Mouse (Mus musculus) frontal cortex, postnatal 36 days (tissue): ENCODE data around the gene Krtcap2.

ENCODE experiments used
- DNase-seq, 2 experiments: peaks; one replicate each; pipeline ENCODE4 v3.0.0; 2022; ENCODE audit warnings: low spot score in 2 of 2

The Krtcap2 gene

GRCm38 (mm10) chr3:89225918-89226317 lies 19.8 kb upstream of the Krtcap2 start:
- peak in 1 of 2 experiments; percentile 60 for DNase-seq

GRCm38 (mm10) chr3:89226361-89226760 lies 19.4 kb upstream of the Krtcap2 start:
- no peak for DNase-seq

- no peak for DNase-seq
These were observed 18.9 kb upstream of the Krtcap2 start, which contains the start of gene Mtx1 for GRCm38 (mm10) chr3:89226900-89227299. TSS of gene Mtx1 (minus strand) at chr3:89227088.

GRCm38 (mm10) chr3:89227307-89228179 lies 18.2 kb upstream of the Krtcap2 start:
- DNase-seq = peak; percentile 89 to 96

- DNase-seq = peak; percentile 88
These were observed 17.6 kb upstream of the Krtcap2 start for GRCm38 (mm10) chr3:89228180-89228549.

- DNase-seq = no peak
These were observed 16.9 kb upstream of the Krtcap2 start, which contains the start of gene Muc1 for GRCm38 (mm10) chr3:89228836-89229235. TSS of gene Muc1 (plus strand) at chr3:89229057.

- no peak for DNase-seq
These were observed 16.5 kb upstream of the Krtcap2 start for GRCm38 (mm10) chr3:89229276-89229675.

- DNase-seq = no peak
These were observed 15.2 kb upstream of the Krtcap2 start for GRCm38 (mm10) chr3:89230561-89230960.

- no peak for DNase-seq
These were observed 14.4 kb upstream of the Krtcap2 start for GRCm38 (mm10) chr3:89231345-89231744.

GRCm38 (mm10) chr3:89231772-89232275 lies 13.9 kb upstream of the Krtcap2 start:
- DNase-seq = no peak

GRCm38 (mm10) chr3:89232614-89233013 lies 13.2 kb upstream of the Krtcap2 start:
- no peak for DNase-seq

GRCm38 (mm10) chr3:89233562-89234110 lies 12.1 kb upstream of the Krtcap2 start:
- DNase-seq = no peak

- peak in 1 of 2 experiments; percentile 66 for DNase-seq
These were observed 9.2 kb upstream of the Krtcap2 start for GRCm38 (mm10) chr3:89236516-89236915.

- DNase-seq = no peak
These were observed 8.1 kb upstream of the Krtcap2 start for GRCm38 (mm10) chr3:89237682-89238081.

- DNase-seq = no peak
These were observed 7.3 kb upstream of the Krtcap2 start for GRCm38 (mm10) chr3:89238494-89238893.

GRCm38 (mm10) chr3:89242331-89242895 lies 3.4 kb upstream of the Krtcap2 start:
- no peak for DNase-seq

- DNase-seq = no peak
These were observed 2.2 kb upstream of the Krtcap2 start for GRCm38 (mm10) chr3:89243609-89244008.

GRCm38 (mm10) chr3:89244158-89244981 lies 1.4 kb upstream of the Krtcap2 start:
- no peak for DNase-seq

GRCm38 (mm10) chr3:89244982-89245687 lies 631 bp upstream of the Krtcap2 start:
- DNase-seq = no peak

- peak; percentile 92 to 93 for DNase-seq
These were observed 715 bp downstream of the Krtcap2 start, which contains the start of gene Trim46 for GRCm38 (mm10) chr3:89246261-89247100. TSS of gene Trim46 (minus strand) at chr3:89246309.
